Mouse (Mus musculus) neural tube, embryonic 15.5 days (tissue): Measurements from ENCODE around the gene Id3. TPM values are rescaled to one million over a fixed set of nuclear protein-coding genes. Genes with fewer than 3 reads are reported as not detected.

Experiments used
- ATAC-seq: fragments of 200-750 bp; cut with Nextera tagmentation; 2 replicates; pipeline ENCODE4 v1.8.0; 2017; ENCODE audit warnings: mild to moderate bottlenecking, moderate TSS enrichment, moderate library complexity; ENCODE audit not compliant: low FRiP score
- H3K27ac ChIP-seq: fragments of 300-500 bp; sonication (generic); replicated peaks from 2 replicates; pipeline ENCODE4 v1.5.1; 2015; ENCODE audit warnings: mild to moderate bottlenecking, inconsistent platforms
- H3K27me3 ChIP-seq: fragments of 300-500 bp; sonication (generic); replicated peaks from 2 replicates; pipeline ENCODE4 v1.6.1; 2015; ENCODE audit warnings: inconsistent platforms
- H3K36me3 ChIP-seq: fragments of 300-500 bp; sonication (generic); 2 replicates; pipeline ENCODE4 v1.6.1; 2015; ENCODE audit warnings: inconsistent platforms
- H3K4me1 ChIP-seq: fragments of 300-500 bp; sonication (generic); 2 replicates; pipeline ENCODE4 v1.6.1; 2015; ENCODE audit warnings: inconsistent platforms
- H3K4me2 ChIP-seq: fragments of 300-500 bp; sonication (generic); 2 replicates; pipeline ENCODE4 v1.6.1; 2015; ENCODE audit warnings: inconsistent platforms, mild to moderate bottlenecking, moderate library complexity
- H3K4me3 ChIP-seq: fragments of 300-500 bp; sonication (generic); replicated peaks from 2 replicates; pipeline ENCODE4 v1.5.1; 2015; ENCODE audit warnings: mild to moderate bottlenecking, inconsistent platforms
- H3K9ac ChIP-seq: fragments of 300-500 bp; sonication (generic); replicated peaks from 2 replicates; pipeline ENCODE4 v1.6.1; 2015; ENCODE audit warnings: mild to moderate bottlenecking, inconsistent platforms
- H3K9me3 ChIP-seq: fragments of 300-500 bp; sonication (generic); replicated peaks from 2 replicates; pipeline ENCODE4 v1.6.1; 2016; ENCODE audit warnings: inconsistent platforms
- WGBS: fragments of 180-500 bp; shearing (Covaris S2); methylation state at CpG from one replicate; pipeline ENCODE4 v1.1.7; 2015; ENCODE audit warnings: mixed read lengths; 5-methylcytosine and 5-hydroxymethylcytosine counted together
- polyA plus RNA-seq: library from polyadenylated mRNA; unstranded; fragments of >200 nt; fragmentation: Nextera tagmentation; extraction: Ambion mirVana; gene quantifications from 2 replicates; pipeline ENCODE4 v1.2.1, GENCODE M21; 2015

The Id3 gene
- polyA plus RNA-seq, 1 experiment from 2014 or later: 227 TPM

GRCm38 (mm10) chr4:136109941-136110900, 33.1 kb upstream of the Id3 start:
- Histone ChIP-seq H3K4me3 (no peak overlapping the region), H3K9ac (no peak overlapping the region), H3K27me3 (no peaks in the 10 kb centered on the region), H3K9me3 (no peaks in the 10 kb centered on the region), H3K27ac (no peak overlapping the region), H3K4me1 (peaks cover 2% of the 10 kb centered on the region), H3K36me3 (no peaks in the 10 kb centered on the region), H3K4me2 (no peak overlapping the region)
- ATAC-seq: no peak
- 74% methylated on average over 10 of the region's 10 CpGs for WGBS

GRCm38 (mm10) chr4:136112344-136112743, 31.0 kb upstream of the Id3 start:
- WGBS: 71% methylated on average over 5 of the region's 5 CpGs
- no peak overlapping the region for H3K4me3 ChIP-seq

GRCm38 (mm10) chr4:136114747-136115146, 28.6 kb upstream of the Id3 start:
- WGBS: 86% methylated on average over 5 of the region's 5 CpGs
- Histone ChIP-seq H3K27ac (no peak overlapping the region), H3K4me1 (no peaks in the 10 kb centered on the region), H3K27me3 (no peaks in the 10 kb centered on the region), H3K4me3 (no peak overlapping the region), H3K4me2 (no peak overlapping the region), H3K9ac (no peak overlapping the region), H3K9me3 (no peaks in the 10 kb centered on the region), H3K36me3 (no peaks in the 10 kb centered on the region)
- no peak for ATAC-seq

More at GRCm38 (mm10) chr4:136112344-136112743, 31.0 kb upstream of the Id3 start:
- no peak for ATAC-seq
- Histone ChIP-seq H3K9me3 (no peaks in the 10 kb centered on the region), H3K4me2 (no peak overlapping the region), H3K27me3 (no peaks in the 10 kb centered on the region), H3K4me1 (no peaks in the 10 kb centered on the region), H3K36me3 (no peaks in the 10 kb centered on the region), H3K9ac (no peak overlapping the region), H3K27ac (no peak overlapping the region)

- Histone ChIP-seq H3K9ac (no peak overlapping the region), H3K4me1 (no peaks in the 10 kb centered on the region), H3K4me3 (no peak overlapping the region), H3K9me3 (no peaks in the 10 kb centered on the region), H3K4me2 (no peak overlapping the region), H3K27ac (no peak overlapping the region), H3K36me3 (no peaks in the 10 kb centered on the region), H3K27me3 (no peaks in the 10 kb centered on the region)
- 65% methylated on average over 13 of the region's 13 CpGs for WGBS
- no peak for ATAC-seq
These were observed 26.3 kb upstream of the Id3 start for GRCm38 (mm10) chr4:136117022-136117421.

GRCm38 (mm10) chr4:136120041-136120440, 23.3 kb upstream of the Id3 start:
- ATAC-seq: no peak
- no peaks in the 10 kb centered on the region for H3K9me3 ChIP-seq
- H3K4me2 ChIP-seq: no peak overlapping the region
- H3K27ac ChIP-seq: no peak overlapping the region
- no peaks in the 10 kb centered on the region for H3K36me3 ChIP-seq
- H3K27me3 ChIP-seq: no peaks in the 10 kb centered on the region
- no peak overlapping the region for H3K4me3 ChIP-seq
- WGBS: 50% methylated on average over 16 of the region's 16 CpGs
- no peak overlapping the region for H3K9ac ChIP-seq
- H3K4me1 ChIP-seq: no peaks in the 10 kb centered on the region

GRCm38 (mm10) chr4:136121158-136121557, 22.1 kb upstream of the Id3 start:
- H3K9ac ChIP-seq: no peak overlapping the region
- WGBS: 96% methylated on average over 3 of the region's 3 CpGs
- H3K36me3 ChIP-seq: no peaks in the 10 kb centered on the region
- H3K4me2 ChIP-seq: no peak overlapping the region
- no peaks in the 10 kb centered on the region for H3K27me3 ChIP-seq
- H3K9me3 ChIP-seq: no peaks in the 10 kb centered on the region
- no peak for ATAC-seq
- H3K4me3 ChIP-seq: no peak overlapping the region
- H3K4me1 ChIP-seq: no peaks in the 10 kb centered on the region
- no peak overlapping the region for H3K27ac ChIP-seq

GRCm38 (mm10) chr4:136121844-136122468, 21.3 kb upstream of the Id3 start:
- WGBS: 81% methylated on average over 7 of the region's 7 CpGs
- Histone ChIP-seq H3K4me3 (no peak overlapping the region), H3K4me1 (no peaks in the 10 kb centered on the region), H3K36me3 (no peaks in the 10 kb centered on the region), H3K4me2 (no peak overlapping the region), H3K9me3 (no peaks in the 10 kb centered on the region), H3K27ac (no peak overlapping the region), H3K27me3 (no peaks in the 10 kb centered on the region), H3K9ac (no peak overlapping the region)
- ATAC-seq: no peak

GRCm38 (mm10) chr4:136123111-136123791, 20.0 kb upstream of the Id3 start:
- Histone ChIP-seq H3K4me3 (no peak overlapping the region), H3K27ac (no peak overlapping the region), H3K4me2 (no peak overlapping the region), H3K4me1 (no peaks in the 10 kb centered on the region), H3K9ac (no peak overlapping the region), H3K27me3 (no peaks in the 10 kb centered on the region), H3K36me3 (no peaks in the 10 kb centered on the region), H3K9me3 (no peaks in the 10 kb centered on the region)
- 74% methylated on average over 8 of the region's 8 CpGs for whole genome bisulfite sequencing
- ATAC-seq: no peak

GRCm38 (mm10) chr4:136123792-136124161, 19.5 kb upstream of the Id3 start:
- Histone ChIP-seq H3K4me2 (no peak overlapping the region), H3K27ac (no peak overlapping the region), H3K4me1 (no peaks in the 10 kb centered on the region), H3K4me3 (no peak overlapping the region), H3K27me3 (no peaks in the 10 kb centered on the region), H3K9ac (no peak overlapping the region), H3K36me3 (no peaks in the 10 kb centered on the region), H3K9me3 (no peaks in the 10 kb centered on the region)
- ATAC-seq: no peak
- 82% methylated on average over 3 of the region's 3 CpGs for WGBS

GRCm38 (mm10) chr4:136124581-136124980, 18.7 kb upstream of the Id3 start:
- H3K36me3 ChIP-seq: no peaks in the 10 kb centered on the region
- no peak overlapping the region for H3K9ac ChIP-seq
- H3K4me3 ChIP-seq: no peak overlapping the region
- H3K4me2 ChIP-seq: no peak overlapping the region
- no peaks in the 10 kb centered on the region for H3K27me3 ChIP-seq
- no peak for ATAC-seq
- H3K9me3 ChIP-seq: no peaks in the 10 kb centered on the region
- no peak overlapping the region for H3K27ac ChIP-seq
- WGBS: 99% methylated on average over 4 of the region's 4 CpGs
- H3K4me1 ChIP-seq: no peaks in the 10 kb centered on the region

- no peaks in the 10 kb centered on the region for H3K27me3 ChIP-seq
- ATAC-seq: no peak
These were observed 17.8 kb upstream of the Id3 start for GRCm38 (mm10) chr4:136125458-136125857.

More at GRCm38 (mm10) chr4:136125458-136125857, 17.8 kb upstream of the Id3 start:
- Histone ChIP-seq H3K4me3 (no peak overlapping the region), H3K4me2 (no peak overlapping the region), H3K27ac (no peak overlapping the region), H3K9ac (no peak overlapping the region), H3K9me3 (no peaks in the 10 kb centered on the region), H3K36me3 (no peaks in the 10 kb centered on the region), H3K4me1 (no peaks in the 10 kb centered on the region)
- WGBS: 91% methylated on average over 11 of the region's 11 CpGs
